Mouse (Mus musculus) frontal cortex, postnatal 10 days (tissue): ENCODE results near the gene Hmgcs2.

Experiments
- DNase-seq, 2 experiments: peaks; one replicate each; pipeline ENCODE4 v3.0.0; 2022; ENCODE audit warnings: low spot score in 2 of 2, mixed read lengths in 1 of 2

The Hmgcs2 gene

DNA sequence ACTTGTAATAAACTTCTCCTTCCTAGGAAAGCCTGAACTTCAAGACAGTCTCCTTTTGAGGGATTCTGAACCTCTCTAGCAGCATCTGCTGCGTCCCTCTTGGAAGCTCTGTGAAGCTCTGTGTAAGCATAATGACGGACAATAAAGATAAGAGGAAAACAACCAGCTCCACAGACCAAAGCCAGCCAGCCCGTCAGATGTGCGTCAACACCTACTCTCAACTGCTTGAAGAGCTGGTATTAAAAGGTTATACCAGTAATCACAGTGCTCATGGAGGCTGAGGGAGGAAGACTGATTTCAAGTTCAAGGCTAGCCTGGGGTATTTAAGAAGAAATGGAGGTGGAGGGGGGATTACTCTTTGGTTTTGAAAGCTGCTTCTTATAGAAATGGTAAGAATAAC, 553 bp upstream of the Hmgcs2 start:
- no peak for DNase-seq

DNA sequence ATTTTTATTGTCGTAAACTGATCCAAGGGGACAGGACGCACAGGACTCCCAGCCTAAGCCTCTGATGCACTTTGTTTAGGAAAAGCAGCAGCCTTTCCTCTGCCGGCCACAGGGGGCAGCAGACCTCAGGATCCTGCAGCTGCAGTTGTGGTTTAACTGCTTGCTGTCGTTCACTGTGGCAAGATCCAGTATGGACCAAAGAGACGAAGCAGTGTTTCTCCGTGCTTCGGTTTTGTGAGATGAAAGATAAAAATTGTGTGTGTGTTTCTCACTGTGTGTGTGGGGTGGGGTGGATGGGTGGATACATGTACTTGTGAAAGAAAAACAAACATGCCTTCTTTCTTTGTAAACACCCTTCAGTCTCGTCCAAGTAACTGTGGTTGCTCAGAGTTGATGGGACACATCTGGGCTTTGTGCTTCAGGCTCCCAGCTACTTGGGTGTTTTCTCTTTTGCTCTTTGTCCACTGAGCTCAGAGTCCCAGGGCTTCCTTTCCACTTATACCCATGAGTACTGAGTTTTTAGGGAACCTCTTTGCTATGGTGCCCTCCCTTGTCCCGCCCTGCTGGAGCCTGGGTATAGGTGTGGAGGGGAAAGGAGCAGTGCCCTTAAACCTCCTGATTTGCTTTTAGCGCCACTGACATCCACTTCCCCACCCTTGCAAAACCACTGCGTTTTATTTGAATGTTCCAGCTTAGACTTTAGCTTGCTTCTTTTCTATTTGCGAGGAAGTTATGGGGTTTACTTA, 871 bp downstream of the Hmgcs2 start:
- peak; percentile 23 to 51 for DNase-seq

DNA sequence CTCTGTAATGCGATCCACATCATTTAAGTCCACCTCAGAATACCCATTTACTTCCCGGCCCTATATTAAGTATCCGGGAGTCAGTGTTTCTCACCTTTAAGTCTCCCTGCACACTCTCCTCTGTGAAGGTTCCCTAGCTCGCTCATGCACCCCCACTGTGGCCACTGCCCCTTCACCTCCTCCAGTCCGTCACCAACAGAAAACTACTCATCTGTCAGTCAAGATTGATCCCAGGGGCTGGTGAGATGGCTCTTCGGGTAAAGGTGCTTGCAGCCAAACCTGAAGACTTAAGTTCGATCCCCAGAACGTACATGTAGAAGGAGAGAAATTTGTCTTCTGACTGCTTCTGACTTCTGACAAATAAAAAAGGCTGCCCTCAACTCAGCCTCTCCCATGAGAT, 2.2 kb downstream of the Hmgcs2 start:
- DNase-seq = no peak

DNA sequence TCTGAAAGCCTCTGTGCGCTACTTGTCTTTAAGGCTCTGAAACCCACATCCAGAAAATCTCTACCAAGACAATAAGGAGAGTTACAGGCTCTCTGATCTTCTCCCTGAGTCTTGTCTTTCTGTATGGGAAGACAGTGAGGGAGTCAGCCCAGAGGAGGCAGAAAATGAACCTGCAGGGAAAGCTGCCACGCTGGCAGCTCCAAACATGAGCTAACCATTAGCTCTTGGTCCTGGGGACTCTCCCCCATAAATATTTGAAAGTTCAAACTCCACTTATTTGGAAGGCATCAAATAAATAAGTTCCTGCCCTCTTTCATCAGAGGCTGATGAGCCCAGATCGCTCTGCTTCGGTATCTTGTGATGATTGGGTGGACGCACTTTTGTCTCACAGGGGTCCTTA, 3.0 kb downstream of the Hmgcs2 start:
- DNase-seq = no peak

- DNase-seq = no peak
These were observed 10.8 kb downstream of the Hmgcs2 start for GRCm38 (mm10) chr3:98291044-98291443.

GRCm38 (mm10) chr3:98295965-98296364, 15.7 kb downstream of the Hmgcs2 start:
- DNase-seq = no peak

DNA sequence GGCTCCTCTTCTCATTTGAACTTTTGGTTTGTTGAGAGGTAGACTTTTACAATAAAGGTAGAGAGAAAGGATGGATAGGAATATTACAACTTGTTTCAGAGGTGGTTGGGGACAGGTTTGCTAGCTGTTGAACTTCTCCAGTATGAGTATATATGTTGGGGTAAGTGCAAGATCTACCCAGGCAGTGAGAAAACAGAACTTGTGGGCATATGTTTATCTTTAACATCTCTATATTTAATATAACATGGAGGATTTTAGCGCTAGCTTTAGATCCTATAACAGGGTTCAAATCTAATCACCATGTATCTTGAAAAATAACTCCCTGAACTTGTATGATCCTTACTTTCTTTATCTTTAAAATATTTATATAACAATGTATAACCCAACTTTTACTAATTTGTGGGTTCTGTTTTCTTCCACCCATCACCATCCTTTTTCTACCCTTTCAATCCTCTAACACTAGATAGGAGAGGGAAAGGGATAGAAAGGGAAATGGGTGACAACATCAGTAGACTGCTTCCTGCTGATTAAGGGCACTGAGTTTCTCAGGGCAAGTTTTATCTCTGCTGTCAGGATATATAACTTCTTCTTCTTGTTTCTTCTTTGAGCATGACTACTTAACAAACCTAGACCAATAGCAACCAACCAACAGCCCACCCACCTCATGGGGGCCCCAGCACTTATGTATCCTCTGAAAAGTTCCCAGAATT, 19.3 kb downstream of the Hmgcs2 start:
- no peak for DNase-seq

GRCm38 (mm10) chr3:98300266-98300665, 20.0 kb downstream of the Hmgcs2 start:
- no peak for DNase-seq

DNA sequence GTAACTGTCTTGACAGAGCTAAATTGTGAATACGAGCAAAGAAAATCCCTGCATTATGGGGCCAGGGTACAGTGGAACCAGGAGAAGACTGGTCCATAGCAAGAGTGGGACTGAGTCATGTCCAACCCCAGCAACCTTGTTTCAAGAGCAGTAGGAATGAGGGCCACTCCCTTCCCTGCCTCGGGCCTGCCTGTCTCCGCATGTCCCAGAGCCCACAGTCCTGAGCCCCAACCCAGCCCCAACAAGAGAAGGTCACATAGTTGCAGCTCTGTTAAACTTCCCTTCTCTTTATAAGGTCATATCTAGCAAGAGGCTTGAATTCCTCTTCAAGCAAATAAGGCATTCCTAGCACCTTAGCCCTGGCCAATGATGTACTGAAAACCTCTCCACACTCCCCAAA, 21.5 kb downstream of the Hmgcs2 start:
- DNase-seq = no peak

GRCm38 (mm10) chr3:98308606-98309005, 28.4 kb downstream of the Hmgcs2 start:
- DNase-seq = no peak

DNA sequence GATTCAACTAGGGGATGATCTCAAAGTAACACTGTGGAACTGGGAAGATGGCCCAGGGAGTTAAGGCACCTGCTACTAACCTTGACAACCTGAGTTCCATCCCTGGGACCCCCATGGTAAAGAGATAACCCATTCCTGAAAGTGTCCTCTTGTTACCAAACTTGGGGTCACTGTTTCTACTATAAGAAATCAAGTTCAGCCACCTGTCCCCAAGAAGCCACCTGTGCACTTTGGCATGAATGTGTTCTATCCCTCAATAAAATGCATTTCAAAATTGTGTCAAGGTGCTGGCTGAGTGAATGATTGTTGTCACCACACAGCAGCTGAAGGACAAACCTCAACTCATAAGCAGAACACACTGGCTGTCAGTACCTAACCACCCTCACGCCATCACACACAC, 30.2 kb downstream of the Hmgcs2 start:
- no peak for DNase-seq

- peak in 1 of 2 experiments; percentile 63 for DNase-seq
These were observed 32.6 kb downstream of the Hmgcs2 start for GRCm38 (mm10) chr3:98312867-98313266.

- no peak for DNase-seq
These were observed 33.3 kb downstream of the Hmgcs2 start for GRCm38 (mm10) chr3:98313294-98314155.

DNA sequence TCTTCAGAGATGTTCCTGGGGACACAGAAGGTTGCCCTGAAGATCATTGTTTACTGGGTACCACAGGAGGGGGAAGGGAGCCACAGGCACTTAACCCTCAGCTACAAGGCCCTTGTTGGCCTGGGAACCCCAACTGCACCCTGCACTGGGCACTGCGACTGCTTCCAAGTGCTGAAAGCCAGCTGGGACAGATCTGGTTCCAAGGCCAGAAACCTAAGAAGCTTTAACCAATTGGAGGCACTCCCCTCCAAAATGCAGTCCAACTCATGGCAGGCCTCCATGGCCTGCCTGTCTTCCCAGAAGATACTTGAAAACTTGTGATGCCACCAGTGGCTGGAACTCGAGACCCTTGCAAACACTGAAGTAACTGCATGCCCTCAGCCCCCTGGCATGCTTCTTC, 34.9 kb downstream of the Hmgcs2 start:
- DNase-seq = no peak

GRCm38 (mm10) chr3:98317143-98317542, 36.9 kb downstream of the Hmgcs2 start:
- peak in 1 of 2 experiments; percentile 38 for DNase-seq

- DNase-seq = peak in 1 of 2 experiments; percentile 34
These were observed 39.0 kb downstream of the Hmgcs2 start for GRCm38 (mm10) chr3:98319190-98319589.

- no peak for DNase-seq
These were observed 42.0 kb downstream of the Hmgcs2 start for GRCm38 (mm10) chr3:98322209-98322608.

- no peak for DNase-seq
These were observed 44.0 kb downstream of the Hmgcs2 start for GRCm38 (mm10) chr3:98324235-98324634.

DNA sequence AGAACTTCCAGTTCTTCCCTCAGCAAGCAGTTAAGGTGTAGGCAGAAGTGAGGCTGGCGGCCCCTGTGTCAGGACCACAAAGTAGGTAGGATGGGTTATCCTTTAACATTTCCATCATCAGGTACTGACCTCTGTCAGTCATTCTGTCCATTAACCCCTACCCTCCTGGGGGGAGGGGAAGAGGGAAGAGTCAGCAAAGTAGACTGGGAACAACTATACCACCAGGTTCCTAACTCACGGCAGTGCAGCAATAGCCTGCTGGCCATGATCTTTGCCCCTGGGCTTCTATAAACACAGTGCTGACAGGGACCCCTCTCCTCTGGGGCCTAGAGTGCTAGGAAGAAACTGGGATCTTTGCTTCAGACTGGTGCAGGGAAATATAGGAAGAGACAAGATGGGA, 53.8 kb downstream of the Hmgcs2 start:
- DNase-seq = no peak

DNA sequence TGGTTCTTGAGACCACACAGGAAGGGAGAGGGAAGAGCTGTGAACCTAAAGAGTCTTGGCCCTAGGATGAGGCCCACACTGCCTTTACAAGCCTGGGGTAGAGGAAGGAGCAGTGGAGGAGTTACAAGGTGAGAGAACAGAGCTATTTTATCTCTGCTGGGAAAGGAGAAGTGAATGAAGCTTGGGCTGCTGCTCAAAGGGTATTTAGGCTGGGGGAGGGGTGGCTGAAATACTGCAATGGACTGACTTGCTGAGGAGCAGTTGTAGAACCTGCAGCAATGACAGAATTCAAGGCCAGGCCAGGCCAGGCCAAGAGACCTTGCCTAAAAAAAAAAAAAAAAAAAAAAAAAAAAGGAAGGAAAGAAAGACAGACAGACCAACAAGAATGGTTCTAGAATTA, 55.1 kb downstream of the Hmgcs2 start:
- no peak for DNase-seq

GRCm38 (mm10) chr3:98335886-98336285, 55.7 kb downstream of the Hmgcs2 start:
- no peak for DNase-seq
